Mouse (Mus musculus): ENCODE measurements around the gene Ssr2.

Ssr2 gene

GRCm38 (mm10) chr3:88575540-88575939 is at the start of gene Ssr2:
TSS of gene Ssr2 (plus strand) at chr3:88575876.
- DNase-seq (ENCODE audit: low spot score), result no peak

- peak; percentile 86 for DNase-seq (ENCODE audit: low spot score)
These were observed 49.2 kb upstream of the Ssr2 start for GRCm38 (mm10) chr3:88526157-88527131.

- no peak for DNase-seq (ENCODE audit: low spot score)
These were observed 48.1 kb upstream of the Ssr2 start for GRCm38 (mm10) chr3:88527565-88527964.

GRCm38 (mm10) chr3:88528646-88529045 is 47.0 kb upstream of the Ssr2 start:
- no peak for DNase-seq (ENCODE audit: low spot score)

- no peak for DNase-seq (ENCODE audit: low spot score)
These were observed 46.3 kb upstream of the Ssr2 start for GRCm38 (mm10) chr3:88529204-88530000.

GRCm38 (mm10) chr3:88530082-88530864 is 45.4 kb upstream of the Ssr2 start:
- no peak for DNase-seq (ENCODE audit: low spot score)

GRCm38 (mm10) chr3:88531348-88532298 is 44.1 kb upstream of the Ssr2 start:
- DNase-seq (ENCODE audit: low spot score), result peak; percentile 55

- no peak for DNase-seq (ENCODE audit: low spot score)
These were observed 43.4 kb upstream of the Ssr2 start, which contains the start of gene Mex3a for GRCm38 (mm10) chr3:88532299-88532674. TSS of gene Mex3a (plus strand) at chr3:88532395.

GRCm38 (mm10) chr3:88532689-88533511 is 42.8 kb upstream of the Ssr2 start:
- no peak for DNase-seq (ENCODE audit: low spot score)

GRCm38 (mm10) chr3:88533706-88534105 is 42.0 kb upstream of the Ssr2 start:
- no peak for DNase-seq (ENCODE audit: low spot score)

- DNase-seq (ENCODE audit: low spot score), result no peak
These were observed 40.7 kb upstream of the Ssr2 start for GRCm38 (mm10) chr3:88535005-88535404.

GRCm38 (mm10) chr3:88535527-88535926 is 40.1 kb upstream of the Ssr2 start:
- no peak for DNase-seq (ENCODE audit: low spot score)

GRCm38 (mm10) chr3:88536103-88536930 is 39.4 kb upstream of the Ssr2 start:
- peak; percentile 69 for DNase-seq (ENCODE audit: low spot score)

GRCm38 (mm10) chr3:88537146-88537545 is 38.5 kb upstream of the Ssr2 start:
- no peak for DNase-seq (ENCODE audit: low spot score)

- DNase-seq (ENCODE audit: low spot score), result no peak
These were observed 37.2 kb upstream of the Ssr2 start for GRCm38 (mm10) chr3:88538271-88539145.

GRCm38 (mm10) chr3:88539397-88539796 is 36.3 kb upstream of the Ssr2 start:
- DNase-seq (ENCODE audit: low spot score), result no peak

GRCm38 (mm10) chr3:88540085-88540484 is 35.6 kb upstream of the Ssr2 start:
- no peak for DNase-seq (ENCODE audit: low spot score)
